Mouse (Mus musculus) liver, embryonic 13.5 days (tissue): ENCODE data around the gene Cep68. TPM values are rescaled to one million over a fixed set of nuclear protein-coding genes. Genes with fewer than 3 reads are reported as not detected.

Source experiments
- ATAC-seq: fragments of 200-750 bp; cut with Nextera tagmentation; 2 replicates; pipeline ENCODE4 v1.8.0; 2017; ENCODE audit warnings: low read depth, mild to moderate bottlenecking, moderate number of reproducible peaks, moderate library complexity
- DNase-seq: peaks from one replicate; pipeline ENCODE4 v3.0.0; 2022
- H3K27ac ChIP-seq: fragments of 300-500 bp; sonication (generic); 2 replicates; pipeline ENCODE4 v1.5.1; 2015; ENCODE audit warnings: moderate library complexity, mild to moderate bottlenecking, inconsistent platforms
- H3K27me3 ChIP-seq: fragments of 300-500 bp; sonication (generic); 2 replicates; pipeline ENCODE4 v1.6.1; 2015; ENCODE audit warnings: mild to moderate bottlenecking, inconsistent platforms
- H3K36me3 ChIP-seq: fragments of 300-500 bp; sonication (generic); 2 replicates; pipeline ENCODE4 v1.6.1; 2015; ENCODE audit warnings: mild to moderate bottlenecking, inconsistent platforms
- H3K4me1 ChIP-seq: fragments of 300-500 bp; sonication (generic); replicated peaks from 2 replicates; pipeline ENCODE4 v1.6.1; 2015; ENCODE audit warnings: inconsistent platforms
- H3K4me2 ChIP-seq: fragments of 300-500 bp; sonication (generic); 2 replicates; pipeline ENCODE4 v1.6.1; 2015; ENCODE audit warnings: inconsistent platforms, mild to moderate bottlenecking, moderate library complexity
- H3K4me3 ChIP-seq: fragments of 300-500 bp; sonication (generic); replicated peaks from 2 replicates; pipeline ENCODE4 v1.5.1; 2015; ENCODE audit warnings: mild to moderate bottlenecking, inconsistent platforms
- H3K9ac ChIP-seq: fragments of 300-500 bp; sonication (generic); 2 replicates; pipeline ENCODE4 v1.6.1; 2015; ENCODE audit warnings: mild to moderate bottlenecking, inconsistent platforms
- H3K9me3 ChIP-seq: fragments of 300-500 bp; sonication (generic); replicated peaks from 2 replicates; pipeline ENCODE4 v1.6.1; 2016; ENCODE audit warnings: inconsistent platforms
- WGBS: fragments of 180-500 bp; shearing (Covaris S2); methylation state at CpG from one replicate; pipeline ENCODE4 v1.1.7; 2015; ENCODE audit not compliant: insufficient replicate concordance; 5-methylcytosine and 5-hydroxymethylcytosine counted together
- polyA plus RNA-seq: library from polyadenylated mRNA; unstranded; fragments of >200 nt; fragmentation: Nextera tagmentation; extraction: Ambion mirVana; gene quantifications from 2 replicates; pipeline ENCODE4 v1.2.1, GENCODE M21; 2015

Gene Cep68
- 6.9 and 9.2 TPM in 2 replicates for polyA plus RNA-seq

DNA sequence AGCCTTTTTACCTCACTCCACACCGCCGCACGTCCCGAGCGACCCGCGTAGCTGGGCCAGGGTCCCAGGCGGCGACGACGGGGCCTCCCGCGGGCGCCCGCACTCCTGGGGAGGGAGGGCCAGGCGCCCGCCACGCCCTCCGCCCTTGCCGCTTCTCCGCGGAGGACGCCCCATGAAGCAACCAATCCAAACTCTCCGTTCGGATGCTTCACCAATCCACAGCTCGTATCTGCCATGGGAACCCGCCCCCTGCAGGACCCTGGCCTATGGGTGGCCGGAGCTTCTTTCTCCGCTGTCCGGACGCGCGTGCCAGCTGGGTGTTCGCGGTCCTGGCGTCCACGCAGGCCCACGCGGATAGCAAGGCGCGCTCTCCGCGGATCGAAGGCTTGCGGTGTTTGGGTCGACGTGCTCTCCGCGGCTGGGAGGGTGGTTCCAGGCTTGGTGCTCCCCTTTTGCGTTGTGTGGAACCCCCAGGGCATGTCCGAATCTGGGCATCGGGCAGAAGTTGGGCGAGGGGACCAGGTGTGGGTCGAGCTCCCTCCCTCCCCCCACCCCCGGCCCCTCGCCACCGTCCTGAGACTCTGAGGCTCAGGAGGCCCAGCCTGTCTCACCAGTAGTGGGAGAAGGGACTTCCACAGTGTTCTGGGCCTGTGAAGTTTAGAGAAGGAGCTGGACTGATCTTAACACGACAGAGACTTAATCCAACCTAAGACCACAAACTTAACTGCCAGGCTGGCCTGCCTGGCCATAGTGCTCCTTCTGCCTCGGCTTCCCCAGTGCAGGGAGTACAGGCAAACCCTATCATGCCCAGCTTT is at the start of gene Cep68:
Gene Cep68, minus strand, starts transcription at position 134 of the 815 bp plus-strand sequence.
- Histone ChIP-seq H3K4me1 (peaks cover 61% of the 10 kb centered on the region), H3K4me3 (peak within 1 kb of the TSS; percentile 88), H3K4me2 (peak within 1 kb of the TSS; percentile 99), H3K9me3 (no peaks in the 10 kb centered on the region), H3K36me3 (peaks cover 9% of the 10 kb centered on the region; the same call in 1 of the 2 replicates), H3K9ac (peak within 1 kb of the TSS; percentile 93), H3K27me3 (no peaks in the 10 kb centered on the region), H3K27ac (peak within 1 kb of the TSS; percentile 79)
- peak; percentile 98 for ATAC-seq
- WGBS: under 1% methylated on average over 59 of the region's 59 CpGs
- DNase-seq: peak; percentile 94

DNA sequence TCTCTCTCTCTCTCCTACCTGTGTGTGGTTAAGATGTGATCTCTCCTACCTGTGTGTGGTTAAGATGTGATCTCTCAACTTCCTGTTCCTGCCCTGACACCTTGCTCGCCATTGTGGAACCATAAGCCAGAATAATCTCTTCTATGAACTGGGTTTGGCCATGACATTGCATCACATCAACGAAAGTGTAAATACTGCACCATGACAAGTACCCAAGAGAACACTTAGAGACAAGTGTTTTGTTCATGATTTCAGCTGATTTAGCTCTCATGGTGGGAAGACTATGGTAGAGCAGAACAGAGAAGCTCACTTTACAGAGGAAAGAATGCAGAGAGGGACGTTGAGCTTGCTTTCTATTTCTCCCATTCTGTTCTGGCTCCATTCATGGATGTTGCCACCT is 35.2 kb upstream of the Cep68 start:
- Histone ChIP-seq H3K4me1 (0 out of 2 replicates have a peak, but pooled peaks cover 3% of the 10 kb centered on the region), H3K36me3 (no peaks in the 10 kb centered on the region), H3K4me2 (no peak overlapping the region), H3K27ac (no peak overlapping the region), H3K9me3 (no peaks in the 10 kb centered on the region), H3K4me3 (no peak overlapping the region), H3K9ac (no peak overlapping the region), H3K27me3 (no peaks in the 10 kb centered on the region)
- 50% methylated on average over 3 of the region's 3 CpGs for WGBS
- ATAC-seq: no peak
- DNase-seq: no peak

DNA sequence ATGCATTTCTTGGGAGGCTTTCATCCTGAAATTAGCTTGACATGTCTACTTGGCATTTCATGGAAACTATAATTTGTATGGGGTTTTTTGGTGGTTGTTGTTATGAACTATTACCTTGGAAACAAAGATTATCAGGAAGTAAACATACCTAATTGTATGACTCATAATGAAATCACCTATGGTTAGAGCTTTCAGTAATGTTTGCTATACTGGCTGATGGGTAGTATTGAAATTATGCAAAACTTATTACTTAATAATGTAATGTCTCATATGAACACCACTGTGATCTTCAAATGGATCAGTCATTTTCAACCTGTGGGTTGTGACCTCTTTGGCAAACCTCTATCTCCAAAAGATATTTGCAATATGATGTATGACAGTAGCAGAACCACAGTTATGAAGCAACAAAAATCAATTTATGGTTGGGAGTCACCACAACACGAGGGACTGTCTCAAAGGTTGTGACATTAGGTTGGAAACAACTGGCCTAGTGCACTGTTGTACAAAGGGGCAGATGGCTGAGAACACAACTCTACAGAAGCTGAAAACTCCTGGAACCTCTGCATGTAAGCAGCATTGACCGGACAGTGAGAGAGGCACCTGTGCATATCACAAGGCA is 33.5 kb upstream of the Cep68 start:
- no peak overlapping the region for H3K4me3 ChIP-seq
- no peak overlapping the region for H3K27ac ChIP-seq
- no peak for DNase-seq
- H3K36me3 ChIP-seq: no peaks in the 10 kb centered on the region
- 0 out of 2 replicates have a peak, but pooled peaks cover 3% of the 10 kb centered on the region for H3K4me1 ChIP-seq
- no peak overlapping the region for H3K9ac ChIP-seq
- H3K4me2 ChIP-seq: no peak overlapping the region
- no peak for ATAC-seq
- no peaks in the 10 kb centered on the region for H3K9me3 ChIP-seq
- no peaks in the 10 kb centered on the region for H3K27me3 ChIP-seq
- 59% methylated on average over 2 of the region's 2 CpGs for WGBS

DNA sequence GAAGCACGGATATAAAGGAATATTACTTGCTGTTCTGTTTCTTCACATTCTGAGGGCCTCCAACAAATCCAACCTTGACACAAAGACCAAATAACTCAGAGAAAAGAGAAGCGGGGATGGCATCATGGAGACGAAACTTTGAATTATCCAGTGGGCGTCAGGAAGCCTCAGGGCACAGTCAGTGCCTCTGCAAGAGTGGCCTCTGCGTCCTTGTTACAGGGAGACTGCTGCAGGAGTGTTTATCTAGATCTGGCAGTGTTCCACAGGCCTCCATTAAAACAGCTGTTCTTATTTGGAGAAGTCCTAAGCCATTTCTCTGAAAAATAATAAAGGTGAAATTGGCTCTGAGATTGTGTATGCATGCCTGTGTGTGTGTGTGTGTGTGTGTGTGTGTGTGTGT is 31.8 kb upstream of the Cep68 start:
- Histone ChIP-seq H3K9me3 (no peaks in the 10 kb centered on the region), H3K9ac (no peak overlapping the region), H3K4me2 (no peak overlapping the region), H3K4me1 (0 out of 2 replicates have a peak, but pooled peaks cover 3% of the 10 kb centered on the region), H3K36me3 (no peaks in the 10 kb centered on the region), H3K27ac (no peak overlapping the region), H3K27me3 (no peaks in the 10 kb centered on the region), H3K4me3 (no peak overlapping the region)
- ATAC-seq: no peak
- WGBS: 52% methylated on average over 5 of the region's 5 CpGs
- DNase-seq: no peak

DNA sequence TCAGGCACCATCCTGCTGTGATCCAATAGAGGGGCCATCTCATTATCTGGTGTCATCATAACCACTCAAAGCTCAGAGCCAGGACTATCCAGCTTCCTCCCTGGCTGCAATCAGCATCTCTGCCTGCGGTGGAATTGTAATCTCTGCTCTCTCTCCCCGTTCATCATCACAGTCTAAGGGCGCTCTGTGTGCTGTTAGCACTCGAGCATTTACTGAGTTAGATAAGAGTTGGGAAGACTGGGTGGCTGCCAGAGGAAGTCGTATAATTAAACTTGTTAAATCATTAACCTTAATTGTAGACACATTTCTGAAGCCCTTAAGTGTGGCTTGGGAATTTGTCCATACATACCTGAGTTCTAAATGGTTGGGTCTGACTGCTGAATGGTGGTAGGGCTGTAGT is 29.5 kb upstream of the Cep68 start:
- no peak overlapping the region for H3K4me2 ChIP-seq
- ATAC-seq: no peak

DNA sequence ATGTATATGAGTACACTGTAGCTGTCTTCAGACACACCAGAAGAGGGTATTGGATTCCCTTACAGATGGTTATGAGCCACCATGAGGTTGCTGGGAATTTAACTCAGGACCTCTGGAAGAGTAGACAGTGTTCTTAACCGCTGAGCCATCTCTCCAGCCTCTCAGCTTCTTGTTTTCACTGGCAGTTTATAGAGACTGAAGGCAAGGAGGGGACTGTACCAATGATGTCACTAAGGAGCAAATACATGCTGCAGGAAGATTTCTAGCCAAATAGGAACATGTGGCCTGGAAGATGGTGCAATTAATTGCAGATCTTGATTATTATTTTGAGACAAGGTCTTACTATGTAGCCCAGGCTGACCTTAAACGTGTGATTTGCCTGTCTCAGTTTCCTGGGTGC is 27.9 kb upstream of the Cep68 start:
- H3K27ac ChIP-seq: no peak overlapping the region
- H3K4me1 ChIP-seq: 0 out of 2 replicates have a peak, but pooled peaks cover 3% of the 10 kb centered on the region
- H3K27me3 ChIP-seq: no peaks in the 10 kb centered on the region
- no peak overlapping the region for H3K9ac ChIP-seq
- no peak for ATAC-seq
- H3K4me2 ChIP-seq: no peak overlapping the region
- H3K4me3 ChIP-seq: no peak overlapping the region
- no peaks in the 10 kb centered on the region for H3K36me3 ChIP-seq
- no peaks in the 10 kb centered on the region for H3K9me3 ChIP-seq
- no peak for DNase-seq
- 45% methylated on average over 2 of the region's 2 CpGs for WGBS

More for the DNA sequence above, 29.5 kb upstream of the Cep68 start:
- Histone ChIP-seq H3K9ac (no peak overlapping the region), H3K27ac (no peak overlapping the region), H3K4me3 (no peak overlapping the region), H3K36me3 (no peaks in the 10 kb centered on the region), H3K27me3 (no peaks in the 10 kb centered on the region), H3K4me1 (0 out of 2 replicates have a peak, but pooled peaks cover 3% of the 10 kb centered on the region), H3K9me3 (no peaks in the 10 kb centered on the region)
- no peak for DNase-seq
- 28% methylated on average over 5 of the region's 5 CpGs for WGBS

DNA sequence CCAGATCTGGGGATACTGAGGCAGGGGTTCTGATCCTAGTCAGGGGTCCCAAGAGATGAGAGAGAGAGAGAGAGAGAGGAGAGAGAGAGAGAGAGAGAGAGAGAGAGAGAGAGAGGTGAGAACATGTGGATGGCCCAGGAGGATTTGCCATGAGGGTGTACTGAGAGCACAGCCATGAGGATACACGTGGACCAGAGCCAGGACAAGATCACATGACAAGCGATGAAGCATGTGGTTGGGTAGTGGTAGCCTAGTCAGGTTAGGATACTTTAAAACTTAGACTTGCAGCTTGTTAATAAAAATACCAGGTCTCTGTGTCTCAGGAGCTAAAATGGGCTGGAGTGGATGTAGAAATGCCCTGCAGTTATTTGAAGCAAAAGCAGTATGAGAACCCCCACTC is 26.7 kb upstream of the Cep68 start:
- no peak for ATAC-seq
- WGBS: 52% methylated on average over 2 of the region's 2 CpGs
- no peak overlapping the region for H3K4me2 ChIP-seq
- H3K36me3 ChIP-seq: no peaks in the 10 kb centered on the region
- no peak overlapping the region for H3K27ac ChIP-seq
- H3K9me3 ChIP-seq: no peaks in the 10 kb centered on the region
- no peak for DNase-seq
- H3K4me1 ChIP-seq: 0 out of 2 replicates have a peak, but pooled peaks cover 3% of the 10 kb centered on the region
- H3K27me3 ChIP-seq: no peaks in the 10 kb centered on the region
- H3K4me3 ChIP-seq: no peak overlapping the region
- no peak overlapping the region for H3K9ac ChIP-seq

DNA sequence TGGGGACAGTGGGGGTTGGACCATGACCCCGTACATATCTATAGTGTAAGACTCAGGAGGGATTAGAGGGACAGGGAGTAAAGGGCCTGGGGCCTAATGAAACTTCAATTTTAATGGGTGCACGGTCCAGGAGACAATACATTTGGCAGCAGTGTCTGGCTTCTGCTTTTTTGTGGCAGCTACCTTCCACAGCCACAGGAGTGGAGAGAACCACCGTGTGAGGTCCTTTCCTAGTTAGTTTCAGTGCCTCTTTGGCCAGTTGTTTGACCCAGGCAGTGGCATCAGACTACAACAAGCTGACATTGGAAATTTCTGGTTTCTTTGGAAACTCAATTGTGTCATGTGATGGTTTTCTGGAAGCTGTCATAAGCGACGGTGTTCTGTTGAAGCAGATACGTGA is 20.7 kb upstream of the Cep68 start:
- Histone ChIP-seq H3K9ac (no peak overlapping the region), H3K4me1 (no peaks in the 10 kb centered on the region), H3K4me3 (no peak overlapping the region), H3K4me2 (no peak overlapping the region), H3K9me3 (no peaks in the 10 kb centered on the region), H3K27ac (no peak overlapping the region), H3K36me3 (no peaks in the 10 kb centered on the region), H3K27me3 (no peaks in the 10 kb centered on the region)
- DNase-seq (no peak), ATAC-seq (no peak)
- WGBS: 61% methylated on average over 6 of the region's 6 CpGs

DNA sequence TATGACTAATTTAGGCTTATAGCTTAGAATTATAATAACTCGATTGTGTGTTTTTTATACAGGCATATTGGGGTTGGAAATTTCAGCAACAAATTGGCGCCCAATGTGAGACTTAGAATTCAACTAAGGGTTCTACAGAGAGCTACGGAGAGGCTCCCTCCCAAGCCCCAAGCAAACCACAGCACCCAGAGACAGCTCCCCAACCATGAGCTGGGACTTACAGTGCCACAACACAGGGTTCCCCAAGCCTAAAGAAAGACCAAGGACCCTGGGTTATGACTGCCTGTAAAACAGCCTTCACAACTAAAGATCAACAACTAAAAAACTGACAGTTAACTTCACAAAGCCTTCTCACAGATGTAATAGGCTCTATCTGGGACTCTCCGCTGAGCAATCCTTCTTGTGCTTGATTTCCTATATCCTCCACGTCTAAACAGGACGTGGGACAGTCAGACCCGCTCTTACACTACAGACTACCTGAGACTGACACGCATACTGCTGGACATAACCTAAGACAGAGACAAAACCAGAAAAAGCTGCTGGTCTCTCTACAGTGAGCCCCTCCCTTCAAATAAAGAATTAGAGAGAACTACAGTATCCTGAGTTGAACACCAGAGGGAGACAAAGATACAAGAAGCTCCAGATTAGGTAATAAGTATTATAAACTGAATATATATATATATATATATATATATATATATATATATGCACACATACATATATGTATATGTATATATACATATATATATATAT is 13.6 kb upstream of the Cep68 start:
- DNase-seq (no peak), ATAC-seq (no peak)
- H3K9me3 ChIP-seq: no peaks in the 10 kb centered on the region
- no peak overlapping the region for H3K4me2 ChIP-seq
- 39% methylated on average over 8 of the region's 8 CpGs for WGBS
- no peaks in the 10 kb centered on the region for H3K27me3 ChIP-seq
- no peak overlapping the region for H3K4me3 ChIP-seq
- no peak overlapping the region for H3K9ac ChIP-seq
- H3K27ac ChIP-seq: no peak overlapping the region
- no peaks in the 10 kb centered on the region for H3K36me3 ChIP-seq
- H3K4me1 ChIP-seq: no peaks in the 10 kb centered on the region

DNA sequence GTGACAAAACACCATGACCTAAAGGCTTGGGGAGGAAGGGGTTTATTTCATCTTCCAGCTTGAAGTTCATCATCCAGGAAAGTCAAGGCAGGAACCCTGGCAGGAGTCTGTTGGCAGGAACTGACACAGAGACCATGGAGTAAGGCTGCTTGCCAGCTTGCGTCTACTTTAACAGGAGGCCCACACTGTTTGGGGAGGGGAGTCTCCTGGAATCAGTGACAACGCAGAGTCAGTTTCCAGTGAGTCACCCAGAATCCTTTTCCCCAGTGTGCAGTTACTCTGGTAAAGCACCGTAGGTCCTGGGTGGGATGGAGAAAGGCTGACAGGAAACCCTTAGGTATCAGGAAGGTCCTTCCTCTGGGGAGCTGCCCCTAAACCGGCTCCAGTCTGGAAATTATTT is 5.6 kb upstream of the Cep68 start:
- WGBS: 74% methylated on average over 4 of the region's 4 CpGs
- ATAC-seq: no peak

DNA sequence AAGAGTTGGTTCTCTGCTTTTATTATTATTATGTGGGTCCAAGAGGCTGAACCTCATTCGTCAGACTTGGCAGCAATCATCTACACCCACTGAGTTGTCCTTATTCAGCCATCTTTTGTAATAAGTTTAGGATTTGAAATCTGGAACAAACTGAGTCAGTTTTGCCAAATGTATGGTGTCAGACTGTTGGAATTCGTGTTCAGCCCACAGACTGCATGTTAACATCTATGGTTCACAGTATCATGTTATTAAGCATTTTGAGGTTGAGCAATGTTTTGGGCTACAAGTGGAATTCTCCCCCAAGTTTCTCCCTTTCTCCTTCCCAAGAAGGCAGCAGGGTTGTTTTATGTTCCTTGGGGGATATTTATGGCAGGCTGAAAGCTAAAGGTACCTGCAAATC is 3.9 kb upstream of the Cep68 start:
- Histone ChIP-seq H3K27ac (no peak overlapping the region), H3K4me3 (no peak overlapping the region), H3K4me2 (no peak overlapping the region), H3K9me3 (no peaks in the 10 kb centered on the region), H3K9ac (no peak overlapping the region), H3K4me1 (peaks cover 27% of the 10 kb centered on the region), H3K27me3 (no peaks in the 10 kb centered on the region), H3K36me3 (no peaks in the 10 kb centered on the region)
- no peak for ATAC-seq
- DNase-seq: no peak
- WGBS: 65% methylated on average over 2 of the region's 2 CpGs

More for the DNA sequence above, 5.6 kb upstream of the Cep68 start:
- Histone ChIP-seq H3K4me1 (peaks cover 14% of the 10 kb centered on the region), H3K4me3 (no peak overlapping the region), H3K36me3 (no peaks in the 10 kb centered on the region), H3K27me3 (no peaks in the 10 kb centered on the region), H3K27ac (no peak overlapping the region), H3K9ac (no peak overlapping the region), H3K4me2 (no peak overlapping the region), H3K9me3 (no peaks in the 10 kb centered on the region)
- DNase-seq: no peak
